Mouse (Mus musculus): Measurements from ENCODE around the gene Gm21149. TPM values are rescaled to one million over a fixed set of nuclear protein-coding genes. Genes with fewer than 3 reads are reported as not detected.
"Not testable (repeated sequence)": the region's sequence is repeated elsewhere in the genome, so short reads cannot be mapped to it uniquely, and the experiment has no call there.

Gene Gm21149
- polyA plus RNA-seq (2015; fragmentation: Nextera tagmentation; extraction: Ambion mirVana), result 0.12 TPM in 1 of 2 replicates, not detected in the other

GRCm38 (mm10) chr5:15476423-15476822 is at the start of gene Gm21149:
TSS of gene Gm21149 (minus strand) at chr5:15476523.
- 68% methylated on average over 1 of the region's 1 CpGs for WGBS
- not testable (repeated sequence) for ATAC-seq (ENCODE audit: insufficient number of reproducible peaks, low FRiP score, low TSS enrichment, low read depth)

GRCm38 (mm10) chr5:15522470-15522869 is 46.1 kb upstream of the Gm21149 start:
- not testable (repeated sequence) for H3K9ac ChIP-seq; ATAC-seq (ENCODE audit: insufficient number of reproducible peaks, low FRiP score, low TSS enrichment, low read depth); H3K27me3 ChIP-seq; H3K4me3 ChIP-seq; H3K27ac ChIP-seq; H3K9me3 ChIP-seq; H3K36me3 ChIP-seq; H3K4me2 ChIP-seq; H3K4me1 ChIP-seq

More at GRCm38 (mm10) chr5:15476423-15476822, at the start of gene Gm21149:
- not testable (repeated sequence) for H3K36me3 ChIP-seq, H3K27me3 ChIP-seq, H3K4me3 ChIP-seq, H3K27ac ChIP-seq, H3K4me1 ChIP-seq, H3K9ac ChIP-seq, H3K9me3 ChIP-seq, H3K4me2 ChIP-seq

- H3K36me3 ChIP-seq; ATAC-seq (ENCODE audit: insufficient number of reproducible peaks, low FRiP score, low TSS enrichment, low read depth); H3K9ac ChIP-seq; H3K9me3 ChIP-seq; H3K4me3 ChIP-seq; H3K27me3 ChIP-seq; H3K4me2 ChIP-seq; H3K27ac ChIP-seq; H3K4me1 ChIP-seq: not testable (repeated sequence)
- WGBS, result 38% methylated on average over 2 of the region's 2 CpGs
Measured at GRCm38 (mm10) chr5:15522028-15522427, 45.7 kb upstream of the Gm21149 start.

- H3K27me3 ChIP-seq; H3K4me1 ChIP-seq; H3K36me3 ChIP-seq; H3K9ac ChIP-seq; H3K4me2 ChIP-seq; H3K9me3 ChIP-seq; ATAC-seq (ENCODE audit: insufficient number of reproducible peaks, low FRiP score, low TSS enrichment, low read depth); H3K4me3 ChIP-seq; H3K27ac ChIP-seq: not testable (repeated sequence)
- 19% methylated on average over 5 of the region's 5 CpGs for WGBS
Measured at GRCm38 (mm10) chr5:15520418-15520817, 44.1 kb upstream of the Gm21149 start.

DNA sequence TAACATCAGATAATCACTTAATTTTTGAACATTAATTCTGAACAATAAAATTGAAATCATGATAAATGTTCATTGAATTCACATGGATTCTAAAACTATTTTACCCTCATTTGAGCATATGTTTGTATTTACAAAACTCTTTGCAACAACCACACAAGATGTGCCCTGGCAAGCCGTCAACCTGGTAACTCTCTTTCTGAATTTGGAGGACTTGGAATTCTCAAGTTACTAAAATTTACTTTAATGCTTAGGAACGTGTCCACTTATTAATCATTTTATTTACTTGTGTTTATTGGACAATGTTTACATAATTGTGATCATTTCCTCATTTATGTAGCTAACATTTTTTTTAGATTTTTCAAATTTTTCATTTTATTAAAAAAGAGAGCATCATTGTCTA is 40.8 kb upstream of the Gm21149 start:
- ATAC-seq (ENCODE audit: insufficient number of reproducible peaks, low FRiP score, low TSS enrichment, low read depth); H3K27me3 ChIP-seq: not testable (repeated sequence)
- 70% methylated on average over 2 of the region's 2 CpGs for WGBS

DNA sequence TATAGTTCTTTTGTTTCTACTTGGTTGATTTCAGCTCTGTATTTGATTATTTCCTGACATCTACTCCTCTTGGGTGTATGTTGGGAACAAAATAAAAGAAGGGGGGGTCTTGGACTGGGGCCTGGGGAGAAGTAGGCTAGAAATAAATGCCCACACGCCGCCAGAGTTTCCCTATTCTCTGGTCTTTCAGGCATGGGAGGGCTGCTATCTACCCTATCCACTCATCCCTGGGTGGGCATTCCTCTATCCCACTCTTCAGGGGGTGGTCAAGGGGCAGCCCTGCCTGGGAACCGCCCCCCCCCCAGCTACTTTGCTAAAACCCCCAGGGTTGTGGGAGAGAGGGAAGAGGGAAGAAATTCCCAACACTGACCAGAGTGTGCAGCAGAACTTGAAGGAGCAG is 35.9 kb upstream of the Gm21149 start:
- H3K27me3 ChIP-seq, H3K9me3 ChIP-seq, H3K9ac ChIP-seq, H3K4me1 ChIP-seq, H3K4me3 ChIP-seq, H3K36me3 ChIP-seq, H3K4me2 ChIP-seq, H3K27ac ChIP-seq: not testable (repeated sequence)
- peak; percentile 53; the same call in 1 of the 2 replicates for ATAC-seq (ENCODE audit: insufficient number of reproducible peaks, low FRiP score, low TSS enrichment, low read depth)
- 61% methylated on average over 3 of the region's 3 CpGs for WGBS

More for the DNA sequence above, 40.8 kb upstream of the Gm21149 start:
- not testable (repeated sequence) for H3K4me1 ChIP-seq, H3K9me3 ChIP-seq, H3K36me3 ChIP-seq, H3K4me2 ChIP-seq, H3K27ac ChIP-seq, H3K4me3 ChIP-seq, H3K9ac ChIP-seq

- 80% methylated on average over 1 of the region's 1 CpGs for WGBS
Measured at GRCm38 (mm10) chr5:15509911-15510310, 33.6 kb upstream of the Gm21149 start.

GRCm38 (mm10) chr5:15508460-15509451 is 32.4 kb upstream of the Gm21149 start:
- WGBS, result 71% methylated on average over 6 of the region's 6 CpGs
- peak; percentile 16; the same call in 1 of the 2 replicates for ATAC-seq (ENCODE audit: insufficient number of reproducible peaks, low FRiP score, low TSS enrichment, low read depth)
- H3K4me1 ChIP-seq, result not testable (repeated sequence)

More at GRCm38 (mm10) chr5:15509911-15510310, 33.6 kb upstream of the Gm21149 start:
- ATAC-seq (ENCODE audit: insufficient number of reproducible peaks, low FRiP score, low TSS enrichment, low read depth); H3K4me1 ChIP-seq; H3K4me3 ChIP-seq; H3K9me3 ChIP-seq; H3K36me3 ChIP-seq; H3K27ac ChIP-seq; H3K9ac ChIP-seq; H3K27me3 ChIP-seq; H3K4me2 ChIP-seq: not testable (repeated sequence)

DNA sequence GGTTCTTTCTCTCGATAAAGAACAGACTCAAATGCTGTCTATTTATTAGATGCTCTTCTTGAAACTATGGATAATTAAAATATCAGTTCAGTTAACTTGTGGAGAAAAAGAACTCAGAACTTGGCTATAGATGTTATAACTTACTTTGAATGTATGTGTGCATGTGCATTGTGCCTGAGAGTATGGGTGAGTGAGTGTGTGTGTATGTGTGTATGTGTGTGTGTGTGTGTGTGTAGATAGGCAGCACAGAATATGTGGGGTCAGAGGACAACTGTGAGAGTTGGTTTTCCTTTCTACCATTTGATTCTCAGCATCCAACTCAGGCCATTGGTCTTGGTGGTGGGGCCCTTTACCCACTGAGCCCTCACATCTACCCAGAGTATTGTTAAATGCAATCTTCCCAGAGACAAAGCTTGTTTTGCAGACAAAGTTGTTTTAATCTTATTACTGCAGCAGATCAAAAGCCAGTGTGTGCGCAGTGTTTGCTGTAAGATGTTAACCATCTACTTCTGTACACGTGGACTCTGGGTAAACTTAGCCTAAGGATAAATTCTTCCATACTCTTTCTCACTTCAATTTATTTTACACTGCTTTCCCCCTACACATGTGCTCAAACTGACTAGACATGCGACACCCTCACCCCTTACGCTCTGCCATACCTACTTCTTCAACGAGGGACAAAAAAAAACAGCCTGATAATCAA is 31.6 kb upstream of the Gm21149 start:
- H3K4me3 ChIP-seq, H3K36me3 ChIP-seq, H3K4me1 ChIP-seq, H3K9me3 ChIP-seq, H3K9ac ChIP-seq, H3K4me2 ChIP-seq, H3K27ac ChIP-seq, H3K27me3 ChIP-seq: not testable (repeated sequence)
- peak; percentile 82 for ATAC-seq (ENCODE audit: insufficient number of reproducible peaks, low FRiP score, low TSS enrichment, low read depth)
- 64% methylated on average over 6 of the region's 6 CpGs for WGBS

More at GRCm38 (mm10) chr5:15508460-15509451, 32.4 kb upstream of the Gm21149 start:
- not testable (repeated sequence) for H3K36me3 ChIP-seq, H3K4me3 ChIP-seq, H3K9ac ChIP-seq, H3K9me3 ChIP-seq, H3K27ac ChIP-seq, H3K27me3 ChIP-seq, H3K4me2 ChIP-seq

- Histone ChIP-seq H3K27me3 (no peaks in the 10 kb centered on the region), H3K4me1 (no peaks in the 10 kb centered on the region), H3K27ac (no peak overlapping the region), H3K4me3 (no peak overlapping the region), H3K36me3 (no peaks in the 10 kb centered on the region), H3K9ac (no peak overlapping the region), H3K4me2 (no peak overlapping the region), H3K9me3 (no peaks in the 10 kb centered on the region; the same call in 1 of the 2 replicates)
- 0 out of 2 replicates have a peak, but pooled peaks have one; percentile 47 for ATAC-seq (ENCODE audit: insufficient number of reproducible peaks, low FRiP score, low TSS enrichment, low read depth)
- 75% methylated on average over 3 of the region's 3 CpGs for WGBS
Measured at GRCm38 (mm10) chr5:15507309-15507619, 30.9 kb upstream of the Gm21149 start.

DNA sequence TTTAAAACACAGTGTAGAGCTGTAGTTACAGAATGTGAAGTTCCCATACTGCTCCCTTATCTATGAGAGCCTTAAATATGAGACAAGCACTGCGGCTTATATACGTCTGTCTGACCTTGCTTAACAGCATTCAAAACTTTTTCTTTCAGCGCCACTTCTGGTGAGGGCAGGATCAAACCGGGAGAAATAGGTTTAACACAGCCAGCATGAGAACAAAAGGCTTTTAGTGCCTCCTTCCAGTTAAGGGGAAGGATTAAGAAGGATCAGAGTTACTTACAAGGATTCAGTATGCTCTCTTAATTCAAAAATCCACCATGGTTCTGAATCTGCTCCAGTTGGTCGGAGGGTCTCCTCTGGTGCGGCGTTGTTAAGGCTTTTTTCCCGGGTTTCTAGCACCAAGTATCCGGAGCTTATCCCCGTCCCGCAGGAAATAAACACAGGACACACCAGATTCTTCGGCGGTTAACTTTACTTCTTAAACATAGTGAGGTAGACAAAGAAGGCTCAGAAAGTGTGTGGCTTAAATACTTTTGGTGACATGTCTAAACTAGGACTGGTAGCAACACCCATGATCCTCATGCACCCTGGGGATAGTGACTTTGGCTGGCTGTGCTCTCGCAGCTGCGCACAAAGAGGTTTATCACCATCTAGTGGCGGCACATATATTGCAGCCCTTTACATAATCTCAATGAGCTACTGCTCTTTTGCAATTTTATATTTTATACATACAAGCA is 30.4 kb upstream of the Gm21149 start:
- H3K9ac ChIP-seq, result no peak overlapping the region
- peak overlapping the region; percentile 13; the same call in 1 of the 2 replicates for H3K4me3 ChIP-seq
- ATAC-seq (ENCODE audit: insufficient number of reproducible peaks, low FRiP score, low TSS enrichment, low read depth), result peak; percentile 67; the same call in 1 of the 2 replicates
- H3K9me3 ChIP-seq, result no peaks in the 10 kb centered on the region; the same call in 1 of the 2 replicates
- 48% methylated on average over 16 of the region's 16 CpGs for WGBS
- H3K4me2 ChIP-seq, result 0 out of 2 replicates have a peak overlapping the region, but pooled peaks have one; percentile 2
- H3K36me3 ChIP-seq, result no peaks in the 10 kb centered on the region
- no peaks in the 10 kb centered on the region for H3K27me3 ChIP-seq
- no peak overlapping the region for H3K27ac ChIP-seq
- no peaks in the 10 kb centered on the region for H3K4me1 ChIP-seq

Measured in limb, embryonic 15.5 days (tissue).